Mouse (Mus musculus) frontal cortex, postnatal 25 days (tissue): ENCODE results near the gene Bloc1s2.
A peak's percentile ranks its signal among the peaks of the same experiment; 100 is the strongest.
"Not testable (repeated sequence)": the region's sequence is repeated elsewhere in the genome, so short reads cannot be mapped to it uniquely, and the experiment has no call there.

Experiments
- DNase-seq, 2 experiments: peaks; one replicate each; pipeline ENCODE4 v3.0.0; 2022; ENCODE audit warnings: low spot score in 2 of 2

The Bloc1s2 gene

GRCm38 (mm10) chr19:44127729-44128497 lies 18.3 kb downstream of the Bloc1s2 start:
- no peak for DNase-seq

DNA sequence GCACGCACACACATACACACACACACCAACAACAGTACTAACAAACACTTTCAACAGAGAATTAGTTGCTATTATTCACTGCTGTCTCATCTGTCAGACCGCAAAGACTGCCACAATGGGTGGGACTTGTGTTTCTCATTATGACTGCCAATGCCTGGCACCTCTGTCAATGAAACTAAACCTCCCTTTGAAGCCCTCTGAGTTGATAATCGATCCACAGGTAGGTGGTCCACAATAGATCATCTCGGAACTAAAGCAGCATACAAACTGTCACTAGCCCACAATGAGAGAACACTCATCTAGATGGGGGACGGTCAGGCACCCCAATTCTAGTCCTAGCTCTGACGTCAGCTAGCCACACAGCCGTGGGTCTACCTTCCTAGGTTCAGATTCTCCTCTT lies 25.1 kb downstream of the Bloc1s2 start:
- no peak for DNase-seq

- not testable (repeated sequence) for DNase-seq
Measured at GRCm38 (mm10) chr19:44120686-44121085, 25.6 kb downstream of the Bloc1s2 start.

- no peak for DNase-seq
Measured at GRCm38 (mm10) chr19:44117793-44118192, 28.5 kb downstream of the Bloc1s2 start.

DNA sequence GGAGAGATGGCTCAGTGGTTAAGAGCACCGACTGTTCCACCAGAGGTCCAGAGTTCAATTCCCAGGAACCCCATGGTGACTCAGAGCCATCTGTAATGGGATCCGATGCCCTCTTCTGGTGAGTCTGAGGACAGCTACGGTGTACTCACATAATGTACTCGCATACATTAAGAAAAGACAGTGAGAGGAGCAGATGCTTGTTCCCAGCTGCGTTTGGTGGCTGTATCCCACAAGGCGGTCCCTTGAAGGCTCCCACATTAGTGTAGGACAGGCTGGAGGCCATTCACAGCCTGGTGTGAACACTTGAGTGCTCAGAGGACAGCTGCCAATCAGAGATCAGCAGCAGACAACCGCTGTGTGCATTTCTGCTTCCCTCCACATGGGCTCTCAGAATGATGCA lies 34.5 kb downstream of the Bloc1s2 start:
- no peak for DNase-seq

DNA sequence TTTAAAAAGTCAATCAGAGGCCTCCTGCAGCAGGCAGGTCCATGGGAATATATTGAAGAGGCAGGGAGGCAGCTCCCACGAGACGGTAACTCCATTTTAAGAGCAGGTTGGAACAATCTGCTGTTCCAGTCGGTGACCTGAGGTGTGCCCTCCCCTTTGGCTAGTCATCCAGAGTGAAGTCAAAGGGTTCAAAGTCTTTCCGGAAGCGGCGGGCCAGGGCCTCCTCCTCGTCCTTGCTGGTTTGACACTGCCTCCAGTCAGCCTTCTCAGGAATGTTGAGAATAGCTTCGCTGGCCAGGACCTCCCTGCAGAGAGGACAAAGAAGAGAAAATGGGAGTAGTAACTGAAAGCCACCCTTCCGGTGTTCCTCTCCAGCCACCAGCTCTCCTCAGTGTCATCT lies 35.9 kb downstream of the Bloc1s2 start:
- DNase-seq: no peak

DNA sequence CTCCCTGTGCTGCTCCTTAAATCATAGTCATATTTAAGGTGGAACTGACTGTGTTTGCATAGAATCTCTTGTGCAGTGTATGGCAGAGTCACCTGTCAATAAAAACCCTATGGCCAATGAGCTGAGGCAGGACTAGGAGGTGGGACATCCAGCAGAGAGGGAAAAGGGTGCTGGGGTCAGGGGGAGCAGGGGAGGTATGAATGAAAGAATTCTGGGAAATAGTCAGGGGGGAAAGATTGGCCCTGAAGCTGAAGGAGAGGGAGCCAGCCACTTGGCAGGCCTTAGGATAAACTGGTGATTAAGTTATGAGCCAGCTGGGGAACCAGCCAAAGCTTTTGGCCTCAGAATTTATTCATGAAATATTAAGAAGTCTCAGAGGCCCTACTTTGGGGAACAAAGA lies 37.2 kb downstream of the Bloc1s2 start:
- no peak for DNase-seq

- no peak for DNase-seq
Measured at GRCm38 (mm10) chr19:44107661-44108521, 38.4 kb downstream of the Bloc1s2 start.

DNA sequence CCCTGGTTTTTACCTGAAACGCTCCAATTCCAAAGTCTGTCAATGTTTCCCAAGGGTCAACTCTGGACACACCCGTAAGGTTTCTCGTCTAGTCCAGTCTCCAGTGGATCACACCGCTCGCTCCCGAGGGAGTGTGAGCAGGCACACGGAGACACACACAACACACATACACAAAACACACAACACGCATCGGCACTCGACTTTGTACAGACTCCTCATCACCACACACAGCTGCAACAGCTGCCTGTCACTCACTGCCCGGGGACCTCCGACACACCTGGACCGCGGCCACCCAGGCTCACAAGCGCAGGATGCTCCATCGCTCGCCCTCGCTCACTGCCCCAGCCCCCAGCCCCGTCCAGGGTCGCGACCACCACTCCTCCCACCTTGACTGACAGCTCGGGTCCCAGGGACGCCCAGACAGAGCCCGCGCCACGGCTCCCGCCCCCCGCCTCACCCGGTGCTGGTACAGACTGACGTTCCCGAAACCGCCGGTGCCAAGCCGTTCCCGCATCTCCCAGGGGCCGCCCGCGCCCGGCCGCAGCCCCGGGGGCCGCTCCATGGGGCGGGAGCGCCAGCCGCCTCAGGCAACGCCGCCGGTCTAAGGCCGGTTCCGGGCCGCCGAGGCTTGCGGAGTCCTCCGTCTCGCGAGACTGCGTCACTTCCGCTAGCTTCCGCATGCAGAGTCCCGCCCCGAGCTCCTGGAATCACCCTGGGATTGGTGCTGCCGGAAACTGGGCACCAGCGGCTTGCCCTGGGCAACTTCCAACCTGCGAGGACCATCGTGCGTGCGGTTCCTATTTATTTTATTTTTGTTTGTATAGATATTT lies 39.2 kb downstream of the Bloc1s2 start, which contains the start of gene Chuk:
TSS of gene Chuk (minus strand) at position 650 of the 830 bp plus-strand sequence.
- peak; percentile 89 to 92 for DNase-seq

GRCm38 (mm10) chr19:44104393-44104792 lies 41.9 kb downstream of the Bloc1s2 start:
- no peak for DNase-seq

DNA sequence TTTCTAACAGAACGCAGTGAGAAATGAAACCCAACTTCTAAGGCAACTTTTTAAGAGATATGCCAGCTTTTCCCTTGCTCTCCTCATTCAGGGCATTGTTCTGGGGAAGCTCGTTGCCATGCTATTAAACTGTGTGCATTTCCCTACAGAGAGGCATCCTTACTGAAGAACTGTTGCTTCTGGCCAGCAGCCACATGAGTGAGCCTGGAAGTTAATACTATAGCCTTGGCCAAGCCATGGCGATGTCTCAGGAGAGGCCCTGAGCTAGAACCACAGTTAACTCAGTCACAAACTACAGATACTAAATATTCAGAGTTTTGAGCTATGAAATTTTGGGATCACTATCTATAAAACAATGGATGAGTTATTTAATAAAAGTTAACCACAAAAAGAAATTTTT lies 43.2 kb downstream of the Bloc1s2 start:
- DNase-seq: no peak

GRCm38 (mm10) chr19:44100840-44101239 lies 45.4 kb downstream of the Bloc1s2 start:
- no peak for DNase-seq
